Mouse (Mus musculus) lung, postnatal 0 days (tissue): ENCODE data around the gene Mettl16.

Experiments used
- CTCF ChIP-seq: IDR thresholded peaks from 2 replicates; pipeline ENCODE4 v1.5.1; 2016; ENCODE audit warnings: antibody characterized with exemption, mild to moderate bottlenecking
- EP300 ChIP-seq: IDR thresholded peaks from 2 replicates; pipeline ENCODE4 v1.6.1; 2016; ENCODE audit warnings: antibody characterized with exemption, mild to moderate bottlenecking, control low read depth

DNA sequence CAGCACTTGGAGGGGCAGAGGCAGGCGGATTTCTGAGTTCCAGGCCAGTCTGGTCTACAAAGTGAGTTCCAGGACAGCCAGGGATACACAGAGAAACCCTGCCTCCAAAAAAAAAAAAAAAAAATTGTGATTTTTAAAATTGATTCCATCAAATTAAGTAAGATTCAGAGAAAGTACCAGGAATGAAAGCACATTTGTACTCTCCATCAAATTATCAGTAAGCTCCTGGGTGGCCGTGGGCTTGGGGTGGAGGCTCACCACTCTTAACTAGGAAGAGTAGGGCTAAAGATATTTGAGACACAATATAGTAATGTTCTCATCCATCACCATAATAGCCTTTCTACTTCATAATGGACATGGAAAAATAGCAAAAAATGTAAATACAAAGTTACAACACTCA, 49.5 kb upstream of the Mettl16 start:
- TF ChIP-seq CTCF (no peak), EP300 (no peak)
